Mouse (Mus musculus) layer of hippocampus, adult 6 months (tissue): ENCODE results near the gene Scarb1. TPM values are rescaled to one million over a fixed set of nuclear protein-coding genes. Genes with fewer than 3 reads are reported as not detected.

ENCODE experiments used
- long read RNA-seq, 2 experiments: library from polyadenylated mRNA; unstranded; transcript quantifications; one replicate each; pipeline ENCODE4 v2.0.0; 2019 to 2020
- polyA plus RNA-seq: library from polyadenylated mRNA; unstranded; fragments of <200 nt; fragmentation: Nextera tagmentation; gene quantifications from 2 replicates; pipeline ENCODE4 v1.2.3, GENCODE M21; 2021

The Scarb1 gene
- 15.3 and 18.3 TPM in 2 replicates for polyA plus RNA-seq
- long read RNA-seq, experiment 1, transcript Scarb1-202 (12 exons, 2,367 nt) = major isoform, 28 of 42 reads
- long read RNA-seq, experiment 1, transcript Scarb1-201 (13 exons, 2,521 nt) = minor isoform, 7 of 42 reads
- long read RNA-seq, experiment 1, partial matches to known transcripts = 6 of 42 reads
- long read RNA-seq, experiment 1, other reads (novel, unspliced or antisense) = 1 of 42 reads
- long read RNA-seq, experiment 2, transcript Scarb1-209 (11 exons, 2,082 nt) = minor isoform, 27 of 196 reads
- long read RNA-seq, experiment 2, transcript Scarb1-202 (12 exons, 2,367 nt) = major isoform, 125 of 196 reads
- long read RNA-seq, experiment 2, transcript Scarb1-201 (13 exons, 2,521 nt) = minor isoform, 34 of 196 reads
- long read RNA-seq, experiment 2, partial matches to known transcripts = 3 of 196 reads
- long read RNA-seq, experiment 2, other reads (novel, unspliced or antisense) = 6 of 196 reads

DNA sequence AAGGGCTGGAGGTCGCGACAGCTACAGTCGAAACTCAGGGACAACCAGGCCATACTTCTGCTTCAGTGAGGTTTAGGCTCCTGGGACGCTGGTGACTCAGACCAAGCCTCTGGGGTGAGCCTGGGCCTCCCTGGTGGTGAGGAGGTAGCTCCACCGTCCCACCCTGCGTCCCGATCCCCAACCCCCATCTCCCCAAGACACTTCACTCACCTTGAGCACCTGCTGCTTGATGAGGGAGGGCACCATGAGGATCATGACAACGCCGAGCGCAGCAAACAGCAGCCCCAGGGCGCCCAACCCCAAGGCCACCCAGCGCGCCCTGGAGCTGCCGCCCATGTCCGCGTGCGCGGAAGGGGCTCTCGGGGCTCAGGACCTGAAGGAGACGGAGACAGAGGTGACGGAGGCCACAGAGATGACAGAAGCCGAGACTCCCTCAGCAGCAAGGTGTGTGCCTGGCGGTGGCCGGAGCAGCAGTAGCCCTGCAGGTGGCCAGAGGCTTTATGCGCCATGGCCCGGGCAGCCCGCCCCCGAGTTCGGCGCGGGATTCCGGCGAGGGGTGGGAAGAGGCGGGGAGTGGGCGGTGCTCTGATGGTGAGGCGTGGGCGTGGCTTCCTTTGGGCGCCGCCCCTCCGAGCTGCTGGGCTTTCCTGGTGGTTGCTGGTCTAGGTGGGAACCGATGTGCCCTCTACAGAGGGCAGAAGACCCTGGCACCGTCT, at the start of gene Scarb1:
Scarb1 (minus strand) TSS at position 548 of the 716 bp plus-strand sequence.

DNA sequence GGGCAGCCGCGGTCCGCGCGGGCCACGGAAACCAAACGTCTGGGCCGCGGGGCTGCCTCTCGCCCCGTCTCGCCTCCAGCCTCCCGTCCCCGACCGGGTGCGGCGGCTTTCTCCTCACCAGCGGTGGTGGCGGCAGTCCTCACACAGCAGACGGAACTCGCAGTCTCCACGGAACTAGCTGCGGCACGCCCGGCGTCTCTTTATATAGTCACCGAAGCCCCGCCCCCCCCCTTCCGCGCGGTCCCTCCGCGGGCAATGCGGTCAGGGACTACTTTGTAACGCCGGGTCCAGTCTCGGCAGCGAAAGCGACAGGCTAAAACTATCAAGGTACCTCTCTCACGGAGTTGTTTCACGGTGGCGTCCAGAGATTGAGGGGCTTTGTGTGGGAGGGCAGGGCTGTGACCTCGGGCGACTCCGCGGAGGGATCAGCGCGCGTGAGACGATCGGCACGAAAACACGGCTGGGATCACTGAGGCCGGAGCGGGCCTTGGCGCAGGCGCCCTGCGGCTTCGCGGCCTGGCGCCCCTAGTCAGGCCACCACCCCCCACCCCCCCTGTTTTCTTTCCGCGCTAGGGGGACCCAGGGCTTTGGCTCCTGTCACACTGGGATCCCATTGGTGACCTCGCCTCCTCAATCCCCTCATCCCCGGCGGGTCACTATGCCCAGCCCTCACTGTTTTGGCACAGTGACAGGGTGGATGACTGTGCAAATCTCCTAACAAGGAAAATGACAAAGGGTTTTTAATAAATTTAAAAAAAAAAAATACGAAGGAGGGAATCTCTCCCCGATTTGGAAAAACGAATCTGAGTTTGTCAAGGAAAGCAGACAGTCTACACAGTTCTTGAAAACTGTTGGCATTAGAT, 48.9 kb upstream of the Scarb1 start, which contains the start of gene Ubc:
Ubc (minus strand) TSS at position 624 of the 863 bp plus-strand sequence.

DNA sequence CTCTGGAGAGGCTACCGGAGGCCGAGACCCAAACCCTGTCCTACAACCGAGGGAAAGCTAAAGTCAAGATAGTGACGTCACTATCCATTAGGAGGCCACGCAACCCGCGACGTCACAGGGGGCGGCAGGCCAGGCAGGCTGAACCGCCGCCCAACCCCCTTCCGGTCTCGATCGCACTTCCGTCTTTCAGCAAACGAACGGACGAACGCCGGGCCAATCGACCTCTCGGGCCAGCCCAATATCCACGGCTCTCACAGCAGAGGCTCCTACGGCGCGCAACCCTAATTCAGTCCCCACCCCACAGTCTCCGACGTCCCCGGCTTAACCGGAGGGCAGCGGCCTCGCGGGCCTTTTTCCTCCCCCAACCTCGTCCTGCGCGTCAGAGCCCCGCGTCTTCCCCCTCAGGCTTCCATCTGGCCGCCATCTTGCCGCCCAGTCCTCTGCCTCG, 48.3 kb upstream of the Scarb1 start, which contains the start of gene Gm10382:
Gm10382 (plus strand) TSS at position 192 of the 448 bp plus-strand sequence.

Other genes starting within 250 kb of the Scarb1 start
- gene Ncor2, start 161.9 kb downstream of the Scarb1 start, polyA plus RNA-seq = 14.7 and 22.9 TPM in 2 replicates
- 0.15 TPM in 1 of 2 replicates, not detected in the other for gene Gm10382, start 48.2 kb upstream of the Scarb1 start, polyA plus RNA-seq
- gene Ubc, start 49.1 kb upstream of the Scarb1 start, polyA plus RNA-seq = 318 and 325 TPM in 2 replicates
- gene Dhx37, start 93.0 kb upstream of the Scarb1 start, polyA plus RNA-seq = 4.8 and 5.2 TPM in 2 replicates
- 69.5 and 91.6 TPM in 2 replicates for gene Bri3bp, start 100.5 kb upstream of the Scarb1 start, polyA plus RNA-seq
- 17.4 and 20.4 TPM in 2 replicates for gene Aacs, start 134.7 kb upstream of the Scarb1 start, polyA plus RNA-seq
- 6.5 and 7.5 TPM in 2 replicates for gene Tmem132b, start 190.7 kb upstream of the Scarb1 start, polyA plus RNA-seq